Mouse (Mus musculus) left cerebral cortex, adult 8-10 months (tissue): ENCODE data around the gene Zfp280d. TPM values are rescaled to one million over a fixed set of nuclear protein-coding genes. Genes with fewer than 3 reads are reported as not detected.
"Not testable (repeated sequence)": the region's sequence is repeated elsewhere in the genome, so short reads cannot be mapped to it uniquely, and the experiment has no call there.

Experiments used
- DNase-seq, 2 experiments: peaks; one replicate each; pipeline ENCODE4 v3.0.0; 2022; ENCODE audit warnings: low spot score in 2 of 2
- total RNA-seq, 4 experiments: library from RNA; stranded (reverse); gene quantifications; 2 replicates each; pipeline ENCODE4 v1.2.4; 2022

The Zfp280d gene
- total RNA-seq, 4 experiments from 2014 or later, result 52.8 to 56.3 (median 54.7) TPM

DNA sequence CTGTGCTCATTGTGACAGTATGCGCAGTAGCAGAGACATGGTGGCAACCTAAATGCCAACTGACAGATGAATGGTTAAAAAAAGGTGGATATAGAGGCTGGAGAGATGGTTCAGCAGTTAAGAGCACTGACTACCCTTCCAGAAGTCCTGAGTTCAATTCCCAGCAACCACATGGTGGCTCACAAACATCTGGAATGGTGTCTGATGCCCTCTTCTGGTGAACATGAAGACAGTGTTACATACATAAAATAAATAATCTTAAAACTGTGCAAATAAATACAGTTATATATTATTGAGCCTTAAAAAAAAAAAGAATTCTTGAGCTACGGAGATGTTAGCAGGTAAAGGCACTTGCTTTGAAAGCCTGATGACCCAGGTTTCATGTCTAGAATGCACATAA lies 97.7 kb downstream of the Zfp280d start:
- DNase-seq, result no peak

- DNase-seq, result no peak
These were observed 99.4 kb downstream of the Zfp280d start for GRCm38 (mm10) chr9:72374074-72374473.

DNA sequence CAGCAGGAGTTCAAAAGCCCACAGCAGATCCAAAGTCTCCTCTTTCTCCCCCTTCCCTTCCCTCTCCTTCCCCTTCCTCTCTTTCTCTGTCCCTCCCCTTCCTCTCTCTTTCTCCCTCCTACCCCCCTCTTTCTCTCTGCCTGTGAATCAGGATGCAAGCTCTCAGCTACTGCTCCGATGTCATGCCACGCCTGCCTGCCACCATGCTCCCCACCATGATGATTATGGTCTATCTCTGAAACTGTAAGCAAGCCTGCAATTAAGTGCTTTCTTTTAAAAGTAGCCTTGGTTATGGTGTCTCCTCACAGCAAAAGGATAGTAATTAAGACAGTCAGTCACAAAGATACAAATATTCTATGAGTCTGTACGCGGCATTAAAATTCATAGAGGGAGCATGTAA lies 100.3 kb downstream of the Zfp280d start:
- no peak for DNase-seq

DNA sequence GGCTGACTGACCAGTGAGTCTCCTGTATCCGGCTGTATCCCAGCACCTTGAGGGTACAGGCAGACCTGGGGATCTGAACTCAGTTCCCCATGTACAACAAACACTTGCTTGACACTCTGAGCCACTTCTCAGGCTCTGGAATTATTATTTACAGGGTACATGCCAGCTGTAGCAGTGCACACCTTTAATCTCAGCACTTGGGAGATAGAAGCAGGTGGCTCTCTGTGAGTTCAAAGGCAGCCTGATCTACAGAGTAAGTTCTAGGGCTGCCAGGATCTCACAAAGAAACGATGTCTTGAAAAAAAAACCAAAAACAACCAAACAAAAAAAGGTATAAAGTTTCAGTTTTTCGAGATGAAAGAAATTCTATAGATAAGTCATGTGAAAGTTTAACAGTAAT lies 101.0 kb downstream of the Zfp280d start:
- DNase-seq, result no peak

DNA sequence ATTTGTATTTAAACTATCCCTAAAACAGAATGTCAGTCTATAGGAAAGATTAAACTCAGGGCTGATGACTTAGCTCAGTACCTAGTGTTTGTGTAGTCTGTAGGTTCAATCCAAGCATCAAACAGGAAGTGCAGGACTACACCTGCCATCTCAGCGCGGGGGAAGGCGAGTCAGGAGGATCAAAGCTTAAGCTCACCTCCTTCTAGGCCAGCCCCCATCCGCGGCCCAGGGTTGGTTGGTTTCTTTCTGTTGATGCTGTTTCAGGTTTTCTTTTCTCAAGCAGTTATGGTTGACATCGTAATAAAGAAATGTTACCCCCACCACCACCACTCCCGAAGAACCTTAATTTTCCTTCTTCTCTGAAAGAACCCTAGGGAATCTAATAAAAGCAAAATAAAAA lies 111.1 kb downstream of the Zfp280d start:
- DNase-seq, result no peak

GRCm38 (mm10) chr9:72388934-72389333 lies 114.3 kb downstream of the Zfp280d start:
- DNase-seq, result no peak

DNA sequence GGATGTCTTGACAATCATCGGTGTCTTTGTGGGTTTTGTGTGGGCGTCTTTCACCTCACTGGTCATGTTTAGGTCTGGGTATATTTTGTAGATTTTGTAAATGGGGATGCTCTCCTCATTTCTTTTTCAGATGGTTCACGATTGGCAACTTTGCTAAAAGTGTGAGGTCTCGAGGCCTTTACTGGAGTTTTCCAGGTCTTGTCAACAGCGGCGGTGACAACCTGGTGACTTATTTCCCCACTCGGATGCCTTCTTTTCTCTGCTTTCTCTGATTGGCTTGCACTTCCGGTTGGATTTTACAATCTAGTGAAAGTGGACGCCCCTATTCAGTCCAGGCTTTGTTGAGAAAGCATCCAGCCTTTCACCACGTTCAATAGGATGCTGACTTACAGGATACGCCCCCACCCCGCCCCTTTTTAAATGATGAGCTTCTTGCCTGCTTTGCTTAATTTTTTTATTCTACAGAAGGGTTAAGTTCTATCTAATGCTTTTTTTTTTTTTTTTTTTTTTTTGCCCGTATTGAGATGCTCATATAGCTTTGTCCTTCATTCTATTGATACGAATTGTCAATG lies 114.9 kb downstream of the Zfp280d start:
- DNase-seq, result no peak

DNA sequence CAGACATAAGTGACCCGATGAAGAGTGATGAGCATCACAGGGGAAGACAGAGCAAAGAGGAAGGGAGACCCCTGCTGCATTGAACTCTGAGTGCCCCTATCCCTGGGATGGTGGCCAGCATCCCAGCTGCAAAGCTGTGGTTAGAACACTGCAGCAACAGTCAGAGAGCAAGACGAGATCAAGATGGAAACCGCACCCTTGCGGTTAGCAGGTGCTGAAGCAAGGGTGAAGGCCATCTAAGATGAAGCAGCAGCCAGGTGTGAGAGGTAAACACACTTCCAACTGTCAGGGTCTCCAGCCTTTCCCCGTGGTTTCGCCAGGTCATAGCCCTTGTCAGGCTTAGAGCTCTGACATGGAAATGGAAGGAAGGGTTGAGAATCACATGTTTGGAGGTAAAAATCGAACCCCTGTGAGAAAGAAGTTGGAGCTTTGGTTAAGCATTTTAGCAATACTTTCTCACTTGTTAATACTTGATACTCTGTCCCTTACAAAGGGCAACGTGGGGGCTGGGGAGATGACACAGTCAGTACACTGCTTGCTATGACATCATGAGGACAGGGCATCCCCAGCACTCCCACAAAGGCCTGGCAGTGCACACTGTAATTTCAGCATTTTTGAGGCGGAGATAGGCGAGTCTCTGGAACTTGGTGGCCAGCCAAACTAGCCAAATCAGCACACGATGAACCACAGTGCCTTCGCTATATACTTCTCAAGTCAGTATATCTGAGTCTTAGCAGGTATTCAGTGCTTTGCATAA lies 115.8 kb downstream of the Zfp280d start:
- DNase-seq, result no peak

GRCm38 (mm10) chr9:72392686-72393085 lies 118.0 kb downstream of the Zfp280d start:
- DNase-seq, result no peak

DNA sequence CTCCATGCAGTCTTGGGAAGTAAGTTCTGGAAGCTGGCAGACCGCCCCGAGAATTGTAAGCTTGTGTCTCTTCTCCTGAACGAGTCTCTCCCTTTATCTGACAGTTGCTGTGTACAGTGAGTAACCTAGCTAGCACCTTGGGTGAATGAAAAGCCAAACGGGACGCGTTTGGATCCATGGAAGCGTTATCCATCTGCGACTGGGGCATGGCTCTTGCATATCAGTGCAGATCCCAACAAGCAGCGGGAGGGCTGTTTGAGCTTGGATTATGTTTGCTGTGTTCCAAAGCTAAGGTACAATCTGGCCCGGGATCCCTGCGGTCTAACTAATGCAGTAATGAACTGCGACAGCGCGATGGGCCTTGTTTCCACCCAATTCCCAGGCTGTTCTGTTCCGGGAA lies 118.6 kb downstream of the Zfp280d start:
- no peak for DNase-seq

DNA sequence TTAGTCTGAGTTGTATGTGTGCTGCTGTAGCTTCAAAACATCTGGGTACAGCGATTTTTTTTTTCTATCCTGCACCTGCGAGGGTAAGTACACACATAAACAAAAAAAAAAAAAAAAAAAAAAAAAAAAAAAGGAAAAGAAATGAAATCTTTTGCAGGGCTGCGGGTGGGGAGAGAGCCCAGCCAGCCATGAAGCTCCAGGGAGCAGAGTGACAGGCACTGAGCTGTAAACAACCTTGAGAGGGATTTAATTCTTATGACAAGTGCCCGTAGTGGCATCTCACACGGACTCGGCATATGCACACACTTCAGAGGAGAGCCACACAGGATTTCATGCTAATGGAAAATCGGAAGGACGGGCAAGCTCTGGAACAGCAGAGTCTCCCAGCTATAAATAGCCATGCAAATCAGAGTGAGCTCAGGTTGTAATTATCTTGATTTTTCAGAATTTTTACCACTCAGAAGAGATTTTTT lies 119.2 kb downstream of the Zfp280d start:
- DNase-seq, result no peak

DNA sequence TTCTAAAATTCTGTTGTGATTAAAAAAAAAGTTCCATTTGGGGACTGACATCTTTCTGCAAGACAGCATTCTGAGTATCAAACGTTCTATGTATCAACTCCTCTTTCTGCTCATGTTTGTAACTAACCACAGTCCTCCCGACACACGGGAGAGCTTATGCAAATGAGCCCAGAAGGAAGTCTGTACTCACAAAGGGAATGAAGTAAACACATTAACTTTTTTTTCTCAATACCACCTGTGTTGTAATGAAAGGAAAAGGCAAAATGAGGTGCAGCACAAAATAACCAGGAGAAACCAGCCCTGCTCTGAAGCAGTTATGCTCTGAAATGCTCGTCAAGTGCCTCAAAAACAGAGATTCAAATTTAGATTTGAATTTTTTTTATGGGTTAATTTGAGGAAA lies 125.5 kb downstream of the Zfp280d start:
- no peak for DNase-seq

- not testable (repeated sequence) for DNase-seq
These were observed 127.1 kb downstream of the Zfp280d start for GRCm38 (mm10) chr9:72401769-72402168.

DNA sequence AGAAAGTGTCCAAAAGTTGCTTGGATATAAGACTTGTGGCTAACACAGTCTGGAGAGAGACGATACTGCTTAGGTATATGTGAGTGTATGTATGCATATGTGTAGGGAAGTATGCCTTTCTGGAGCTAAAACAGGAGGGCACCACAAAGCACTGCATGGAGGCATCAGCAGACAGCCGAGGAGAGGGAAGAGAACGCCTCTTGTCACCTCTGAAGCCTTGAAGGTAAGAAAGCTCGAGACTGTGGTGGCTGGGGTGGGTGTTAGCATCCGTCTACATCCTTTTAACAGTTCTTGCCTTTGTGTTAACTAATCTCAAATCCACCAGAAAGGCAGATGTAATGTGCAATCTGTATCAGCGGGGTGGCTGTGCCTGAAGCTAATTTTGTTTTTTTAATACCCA lies 128.8 kb downstream of the Zfp280d start:
- DNase-seq, result no peak

DNA sequence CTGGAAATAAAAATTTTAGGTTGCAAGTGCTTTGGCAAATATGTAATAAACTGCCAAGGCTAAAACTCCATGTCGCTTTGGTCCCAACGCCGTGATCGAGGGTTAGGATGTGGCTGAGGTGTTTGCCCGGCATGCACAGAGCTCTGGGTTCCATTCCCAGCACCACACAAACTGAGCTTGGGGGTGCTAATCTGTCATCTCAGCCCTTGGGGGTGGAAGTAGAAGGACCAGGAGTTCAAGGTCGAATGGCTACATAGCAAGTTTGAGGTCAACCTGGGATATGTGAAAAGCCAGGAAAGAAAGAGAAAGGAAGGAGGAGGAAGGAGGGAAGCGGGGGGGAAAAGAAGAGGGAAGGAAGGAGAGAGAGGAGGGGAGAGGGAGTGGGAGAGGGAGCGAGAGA lies 129.8 kb downstream of the Zfp280d start:
- no peak for DNase-seq

DNA sequence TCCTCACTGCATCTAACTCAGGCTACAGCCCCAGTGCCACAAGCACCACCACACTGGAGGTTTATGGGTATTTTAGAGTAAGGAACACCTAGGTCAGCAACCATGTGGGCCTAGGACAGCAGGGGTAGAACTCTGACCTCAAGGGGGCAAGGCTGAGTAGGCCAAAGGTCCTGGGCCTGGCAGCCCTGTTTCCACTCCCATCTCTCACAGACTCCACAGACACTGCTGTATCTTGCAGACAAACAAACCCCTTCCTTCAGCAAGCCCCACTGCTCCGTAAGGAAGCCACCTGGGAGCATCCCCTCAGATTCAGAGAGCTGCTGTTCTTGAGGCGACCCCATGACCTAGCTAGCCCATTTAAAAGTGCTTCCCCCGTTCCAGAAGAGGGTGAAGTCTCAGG lies 130.3 kb downstream of the Zfp280d start:
- DNase-seq, result no peak

DNA sequence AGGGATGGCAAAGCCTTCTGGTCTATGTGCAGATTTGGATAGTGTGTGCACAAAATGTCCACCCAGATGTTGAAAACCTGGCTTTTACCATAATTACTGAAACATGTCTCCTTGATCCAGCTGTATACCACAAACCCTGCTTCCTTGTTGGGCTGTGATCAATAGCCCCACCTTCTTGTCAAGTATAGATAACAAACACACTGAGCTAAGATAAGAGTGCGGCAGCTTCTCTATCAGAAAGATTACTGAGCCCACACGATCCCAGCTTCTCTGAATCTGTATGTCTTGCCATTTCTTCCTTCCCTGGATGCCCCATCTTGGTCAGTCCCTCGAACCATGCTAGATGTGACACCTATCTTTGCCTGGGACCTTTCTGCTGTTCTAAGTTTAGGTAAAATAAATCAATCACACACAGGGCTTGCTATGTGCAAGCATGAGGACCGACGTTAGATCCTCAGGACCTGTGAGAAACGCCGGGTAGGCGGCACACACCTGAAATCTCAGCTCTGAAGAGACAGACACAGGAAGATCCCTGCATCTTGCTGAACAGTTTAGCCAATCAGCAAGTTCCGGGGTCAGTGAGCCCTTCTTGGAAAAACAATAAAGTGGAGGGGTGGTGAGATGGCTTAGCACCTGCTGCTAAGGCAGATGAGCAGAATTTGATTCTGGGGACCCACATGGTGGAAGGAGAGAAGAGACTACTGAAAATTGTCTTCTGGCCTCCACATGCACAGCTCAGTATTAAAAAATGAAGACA lies 131.4 kb downstream of the Zfp280d start:
- DNase-seq, result no peak

DNA sequence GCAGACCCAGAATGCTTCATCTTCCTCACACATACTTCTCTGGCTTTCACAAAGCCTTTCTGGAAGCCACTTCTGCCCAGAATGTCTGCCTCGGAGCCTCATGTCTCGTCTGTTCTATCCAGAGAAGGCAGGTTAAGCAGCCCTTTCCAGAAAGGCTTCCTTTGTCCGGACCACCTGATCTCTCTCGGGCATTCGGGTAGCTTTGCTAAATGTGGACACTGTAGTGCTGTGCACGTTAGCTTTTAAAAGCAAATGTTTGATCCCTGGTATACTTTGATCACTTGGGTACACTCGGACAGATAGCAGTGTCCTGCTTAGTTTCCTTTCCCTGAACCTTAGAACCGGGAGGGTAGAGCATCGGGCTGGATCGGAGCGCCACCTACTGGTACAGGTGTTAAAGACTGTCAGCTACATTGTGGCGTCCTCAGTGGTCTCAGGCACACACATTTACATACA lies 133.5 kb downstream of the Zfp280d start:
- DNase-seq, result peak; percentile 43 to 59

GRCm38 (mm10) chr9:72409381-72410225 lies 134.9 kb downstream of the Zfp280d start:
- DNase-seq, result no peak

DNA sequence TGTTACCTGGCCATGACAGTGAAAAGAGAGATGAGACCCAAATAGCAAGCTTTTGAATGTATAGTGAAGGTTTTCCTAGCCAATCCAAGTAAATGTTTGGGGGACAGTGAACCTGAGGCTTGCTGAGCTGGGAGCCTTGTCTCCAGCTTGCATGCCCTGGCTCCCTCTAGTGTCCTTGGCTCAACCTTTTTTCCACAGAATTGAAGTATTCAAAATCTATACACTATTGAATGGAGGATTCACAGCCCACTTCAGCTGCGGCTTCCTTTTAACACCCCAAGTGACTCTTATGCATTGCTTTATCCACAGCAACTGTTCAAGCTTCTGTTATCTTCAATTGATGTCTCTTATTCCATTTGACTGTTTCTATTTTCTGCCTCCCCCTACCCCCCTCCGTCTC lies 137.1 kb downstream of the Zfp280d start:
- no peak for DNase-seq
